Mouse (Mus musculus) E14TG2a.4 (cell line): ENCODE measurements around the gene Micall2.

ENCODE experiments used
- CTCF ChIP-seq: conservative IDR thresholded peaks from 2 replicates; pipeline ENCODE4 v1.5.1; 2014; ENCODE audit warnings: low read length
- POU5F1 ChIP-seq: IDR thresholded peaks from 2 replicates; pipeline ENCODE4 v1.6.1; 2014; ENCODE audit warnings: low read length, borderline replicate concordance

GRCm38 (mm10) chr5:139768216-139768615 is 32.1 kb upstream of the Micall2 start:
- TF ChIP-seq CTCF (no peak), POU5F1 (no peak)
